Mouse (Mus musculus) G1E-ER4 (cell line): ENCODE results near the gene Tnfaip2. TPM values are rescaled to one million over a fixed set of nuclear protein-coding genes. Genes with fewer than 3 reads are reported as not detected.

Experiments used
- GATA1 ChIP-seq: IDR thresholded peaks from one replicate; pipeline ENCODE4 v1.8.0; 2012; ENCODE audit warnings: low read length, inconsistent platforms
- polyA plus RNA-seq: library from polyadenylated mRNA; stranded (reverse); fragments of >175 nt; gene quantifications from 2 replicates; pipeline ENCODE4 v1.2.3, GENCODE M21; 2012

Gene Tnfaip2
- polyA plus RNA-seq, 1 experiment = 79.9 TPM

DNA sequence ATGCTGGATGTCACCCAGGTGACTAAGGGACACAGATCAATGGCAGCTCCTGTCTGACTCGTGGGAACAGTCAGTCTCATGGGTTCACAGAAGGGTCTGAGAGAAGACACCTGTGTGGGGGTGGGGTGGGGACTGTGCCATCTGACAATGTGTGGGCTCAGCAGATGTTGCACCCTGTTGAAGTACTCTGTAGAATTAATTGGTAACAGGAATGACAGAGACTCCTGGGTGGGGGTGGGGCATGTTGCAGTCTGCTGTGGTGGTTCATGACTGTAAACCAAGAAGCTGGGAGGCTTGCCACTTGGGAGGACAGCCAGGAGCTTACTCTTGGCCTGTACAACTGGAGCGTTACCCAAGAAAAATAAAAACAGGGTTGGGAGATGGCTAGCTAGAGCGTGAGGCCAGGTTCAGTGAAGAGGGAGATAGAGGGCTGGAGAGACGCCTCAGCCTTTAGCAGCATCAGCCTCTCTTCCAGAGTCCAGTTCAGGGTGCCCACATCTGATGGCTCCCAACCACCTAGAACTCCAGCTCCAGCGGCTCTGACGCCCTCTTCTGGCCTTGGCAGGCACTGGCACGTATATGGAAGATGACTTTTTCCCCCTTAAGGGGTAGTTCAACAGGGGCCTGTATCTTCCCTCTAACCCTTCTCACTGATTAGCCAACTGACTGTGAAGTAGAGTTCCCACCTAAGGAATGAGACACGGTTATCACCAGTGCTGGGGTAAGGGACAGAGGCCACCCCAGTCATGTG, 32.8 kb downstream of the Tnfaip2 start:
- no peak for TF ChIP-seq GATA1

DNA sequence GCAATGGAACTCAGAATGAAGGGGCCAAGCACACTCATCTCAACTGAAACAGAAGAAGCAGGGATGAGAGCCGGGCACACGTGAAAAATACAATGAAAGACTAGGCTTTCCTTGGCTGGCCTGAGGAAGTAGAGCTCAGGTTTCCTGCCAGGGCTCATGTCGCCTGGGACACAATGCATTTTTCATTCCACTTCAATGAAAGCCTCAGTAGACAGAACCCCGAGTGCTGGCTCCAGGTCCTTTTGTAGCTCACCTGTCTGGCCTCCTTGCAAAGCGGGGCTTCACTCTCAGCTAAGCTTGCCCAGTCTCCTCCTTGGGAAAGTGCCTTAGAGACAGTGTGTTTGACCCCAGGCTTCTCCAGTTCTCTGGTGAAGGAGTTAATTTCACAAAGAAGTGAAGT, 36.7 kb downstream of the Tnfaip2 start:
- no peak for TF ChIP-seq GATA1

GRCm38 (mm10) chr12:111479917-111480316, 37.6 kb downstream of the Tnfaip2 start:
- TF ChIP-seq GATA1 = no peak

GRCm38 (mm10) chr12:111485046-111485651, 42.9 kb downstream of the Tnfaip2 start:
- TF ChIP-seq GATA1 = no peak

DNA sequence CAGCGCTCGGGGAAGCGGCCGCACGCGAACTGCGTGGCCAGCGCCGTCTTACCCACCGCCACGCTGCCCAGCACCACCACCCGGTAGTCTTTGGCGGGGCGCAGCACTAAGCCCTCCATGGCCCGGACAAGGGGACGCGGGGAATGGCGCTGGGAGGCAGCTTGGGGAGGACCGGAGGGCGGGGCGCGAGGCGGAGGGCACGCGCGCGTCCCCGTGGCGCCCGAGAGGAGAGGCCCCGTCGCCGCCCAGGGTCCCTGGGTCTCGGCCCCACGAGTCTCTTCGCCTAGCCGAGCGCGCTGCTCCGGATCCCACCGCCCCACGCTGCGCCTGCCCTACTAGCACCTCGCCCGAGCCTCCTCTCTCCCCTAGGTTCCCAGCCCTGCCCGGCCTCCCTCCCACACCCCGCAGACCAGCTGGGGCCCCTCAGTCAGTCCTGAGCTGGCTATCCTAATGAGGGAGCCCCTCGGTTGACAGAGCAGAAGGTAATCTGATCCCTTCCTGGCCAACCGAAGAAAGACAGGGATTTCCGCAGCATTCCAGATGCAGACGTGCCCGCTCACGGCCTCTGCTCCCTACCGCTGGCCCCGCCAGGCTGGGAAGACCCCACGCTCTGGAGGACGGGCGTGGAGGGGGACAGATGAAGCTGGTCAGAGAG, 43.5 kb downstream of the Tnfaip2 start, which contains the start of gene Gm266:
Gm266 (minus strand) TSS at position 172 of the 655 bp plus-strand sequence.
- TF ChIP-seq GATA1 = no peak

DNA sequence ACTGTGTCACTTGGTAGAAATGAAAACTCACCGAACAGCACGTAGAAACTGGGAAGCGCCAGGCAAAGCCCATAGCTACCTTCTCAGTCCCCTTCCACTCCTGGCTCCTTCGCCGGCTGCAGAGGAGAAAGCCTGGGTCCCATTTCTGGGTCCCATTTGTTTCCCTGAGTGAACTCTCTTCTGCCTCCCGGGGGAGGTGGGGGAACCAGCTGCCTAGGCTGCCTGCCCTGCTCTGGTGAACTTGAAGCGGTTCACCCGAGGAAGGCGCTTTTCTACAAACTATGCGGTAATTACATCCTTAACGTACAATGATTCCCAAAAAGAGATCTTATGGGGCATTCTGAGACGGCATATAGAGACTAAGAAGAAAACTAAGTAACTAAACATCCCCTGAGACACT, 44.2 kb downstream of the Tnfaip2 start:
- no peak for TF ChIP-seq GATA1

GRCm38 (mm10) chr12:111489261-111489865, 47.1 kb downstream of the Tnfaip2 start:
- no peak for TF ChIP-seq GATA1

DNA sequence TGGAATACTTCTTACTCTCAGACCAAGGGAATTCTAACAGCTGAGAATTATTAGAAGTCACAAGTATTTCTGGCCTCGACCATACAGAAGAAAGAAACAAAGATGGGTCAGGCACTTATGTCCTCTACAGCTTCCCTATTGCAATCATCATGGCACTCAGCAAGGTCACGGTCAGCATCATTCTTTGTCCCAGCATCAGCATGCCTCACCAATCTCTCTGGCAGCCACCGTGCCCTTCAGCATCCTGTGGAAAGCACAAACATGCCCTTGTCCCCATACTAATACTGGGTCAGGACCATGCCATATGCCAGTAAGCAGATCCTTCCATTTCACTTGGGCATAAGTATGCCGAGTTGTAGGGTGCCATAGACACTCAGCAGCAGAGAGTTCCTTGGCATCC, 52.7 kb downstream of the Tnfaip2 start:
- no peak for TF ChIP-seq GATA1

DNA sequence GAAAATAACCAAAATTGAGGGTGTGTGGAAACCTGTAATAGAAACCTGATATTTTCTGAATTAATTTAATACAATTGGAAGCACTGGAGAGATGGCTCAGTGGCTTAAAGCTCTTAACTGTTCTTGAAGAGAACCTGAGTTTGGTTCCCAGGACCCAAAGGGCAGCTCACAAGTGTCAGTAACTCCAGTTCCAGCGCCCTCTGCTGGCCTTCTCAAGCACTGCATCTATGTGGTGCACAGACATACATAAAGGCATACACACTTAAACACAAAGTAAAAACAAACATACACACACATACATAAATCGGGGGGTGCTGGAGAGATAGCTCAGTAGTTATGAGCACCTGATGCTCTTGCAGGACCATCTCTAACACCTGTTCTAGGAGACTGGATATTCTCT, 54.8 kb downstream of the Tnfaip2 start:
- TF ChIP-seq GATA1 = no peak

- no peak for TF ChIP-seq GATA1
Measured at GRCm38 (mm10) chr12:111499617-111500016, 57.3 kb downstream of the Tnfaip2 start.

DNA sequence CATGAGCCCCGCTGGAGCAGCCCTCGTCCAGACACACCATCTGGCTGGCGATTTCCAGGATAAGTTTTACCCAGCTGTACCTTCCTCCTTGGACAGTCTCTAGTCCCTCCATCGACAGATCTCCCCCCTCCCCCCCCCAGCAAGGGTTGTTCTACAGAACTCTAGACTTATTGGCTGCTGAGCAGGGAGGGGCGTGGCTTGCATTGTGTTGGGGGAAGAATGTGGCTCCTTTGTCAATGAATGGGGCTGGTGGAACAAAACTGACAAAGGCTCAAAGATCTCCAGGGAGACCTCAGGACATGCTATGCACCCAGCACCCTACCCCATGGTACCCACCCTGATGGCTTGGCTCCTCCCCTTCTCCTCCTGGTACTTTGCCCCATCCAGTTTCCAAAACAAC, 58.5 kb downstream of the Tnfaip2 start:
- TF ChIP-seq GATA1 = no peak

- TF ChIP-seq GATA1 = no peak
Measured at GRCm38 (mm10) chr12:111503063-111503567, 60.8 kb downstream of the Tnfaip2 start.

DNA sequence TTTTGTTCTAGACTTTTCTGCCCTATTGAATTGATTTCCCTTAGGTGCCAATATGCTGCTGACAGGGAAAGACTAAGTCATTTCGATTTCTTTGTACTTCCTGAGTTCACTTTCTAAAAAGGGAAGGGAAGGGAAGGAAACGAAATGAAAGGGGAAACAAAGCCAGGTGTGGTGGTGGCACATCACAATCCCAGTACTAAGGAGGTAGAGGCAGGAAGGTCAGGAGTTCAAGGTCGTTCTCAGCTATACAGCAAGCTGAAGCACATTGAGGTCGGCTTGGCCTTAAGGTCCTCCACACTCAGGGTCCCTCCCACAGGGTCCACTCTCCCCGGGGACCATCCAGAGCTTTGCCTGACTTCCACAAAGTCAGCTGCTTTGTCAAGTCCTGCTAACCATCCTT, 61.3 kb downstream of the Tnfaip2 start:
- TF ChIP-seq GATA1 = no peak

Other genes with a start within 250 kb of the Tnfaip2 start
- not detected in 2 replicates for gene Amn, start 171.4 kb upstream of the Tnfaip2 start, polyA plus RNA-seq
- gene Cdc42bpb, start 64.8 kb upstream of the Tnfaip2 start, polyA plus RNA-seq = not detected in 2 replicates
- gene Lbhd2, start 35.7 kb upstream of the Tnfaip2 start, polyA plus RNA-seq = not detected in 2 replicates
- gene Exoc3l4, start 25.5 kb upstream of the Tnfaip2 start, polyA plus RNA-seq = 0.06 and 0.21 TPM in 2 replicates
- gene Gm266, start 43.4 kb downstream of the Tnfaip2 start, polyA plus RNA-seq = not detected in 2 replicates
- gene Eif5, start 95.5 kb downstream of the Tnfaip2 start, polyA plus RNA-seq = 115 and 186 TPM in 2 replicates
- gene Mark3, start 132.1 kb downstream of the Tnfaip2 start, polyA plus RNA-seq = 22.2 and 22.6 TPM in 2 replicates
- not detected in 2 replicates for gene Ckb, start 229.9 kb downstream of the Tnfaip2 start, polyA plus RNA-seq
- 37.8 and 43.0 TPM in 2 replicates for gene Trmt61a, start 235.6 kb downstream of the Tnfaip2 start, polyA plus RNA-seq